Mouse (Mus musculus) midbrain, embryonic 16.5 days (tissue): ENCODE measurements around the gene Siva1. TPM values are rescaled to one million over a fixed set of nuclear protein-coding genes. Genes with fewer than 3 reads are reported as not detected.

ENCODE experiments used
- ATAC-seq: fragments of 200-750 bp; cut with Nextera tagmentation; 2 replicates; pipeline ENCODE4 v1.8.0; 2017; ENCODE audit warnings: moderate TSS enrichment
- H3K27ac ChIP-seq: fragments of 300-500 bp; sonication (generic); 2 replicates; pipeline ENCODE4 v1.5.1; 2014; ENCODE audit warnings: mild to moderate bottlenecking, low read length, mixed read lengths
- H3K27me3 ChIP-seq: fragments of 300-500 bp; sonication (generic); 2 replicates; pipeline ENCODE4 v1.6.1; 2014; ENCODE audit warnings: low read depth, low read length, mixed read lengths; ENCODE audit not compliant: control insufficient read depth, insufficient read depth
- H3K36me3 ChIP-seq: fragments of 300-500 bp; sonication (generic); 2 replicates; pipeline ENCODE4 v1.6.1; 2014; ENCODE audit warnings: mild to moderate bottlenecking, low read length, moderate library complexity, mixed read lengths; ENCODE audit not compliant: control insufficient read depth, insufficient read depth
- H3K4me1 ChIP-seq: fragments of 300-500 bp; sonication (generic); 2 replicates; pipeline ENCODE4 v1.6.1; 2014; ENCODE audit warnings: mild to moderate bottlenecking, low read length, mixed read lengths; ENCODE audit not compliant: control insufficient read depth, insufficient read depth
- H3K4me2 ChIP-seq: fragments of 300-500 bp; sonication (generic); 2 replicates; pipeline ENCODE4 v1.6.1; 2014; ENCODE audit warnings: mild to moderate bottlenecking, low read length, mixed read lengths
- H3K4me3 ChIP-seq: fragments of 300-500 bp; sonication (generic); 2 replicates; pipeline ENCODE4 v1.5.1; 2014; ENCODE audit warnings: low read depth, mild to moderate bottlenecking, low read length, moderate library complexity, mixed read lengths
- H3K9ac ChIP-seq: fragments of 300-500 bp; sonication (generic); 2 replicates; pipeline ENCODE4 v1.6.1; 2014; ENCODE audit warnings: low read depth, low read length, mixed read lengths
- H3K9me3 ChIP-seq: fragments of 300-500 bp; sonication (generic); replicated peaks from 2 replicates; pipeline ENCODE4 v1.6.1; 2014; ENCODE audit warnings: mild to moderate bottlenecking, low read length, mixed read lengths; ENCODE audit not compliant: control insufficient read depth, poor library complexity, severe bottlenecking
- WGBS: fragments of 180-500 bp; shearing (Covaris S2); extraction: QIAGEN DNeasy Blood & Tissue Kit; methylation state at CpG from one replicate; pipeline ENCODE4 v1.1.7; 2014; 5-methylcytosine and 5-hydroxymethylcytosine counted together
- polyA plus RNA-seq: library from polyadenylated mRNA; unstranded; fragments of >200 nt; fragmentation: Nextera tagmentation; extraction: Ambion mirVana; gene quantifications from 2 replicates; pipeline ENCODE4 v1.2.1, GENCODE M21; 2015

Siva1 gene
- polyA plus RNA-seq, 1 experiment from 2014 or later, result 41.7 TPM

DNA sequence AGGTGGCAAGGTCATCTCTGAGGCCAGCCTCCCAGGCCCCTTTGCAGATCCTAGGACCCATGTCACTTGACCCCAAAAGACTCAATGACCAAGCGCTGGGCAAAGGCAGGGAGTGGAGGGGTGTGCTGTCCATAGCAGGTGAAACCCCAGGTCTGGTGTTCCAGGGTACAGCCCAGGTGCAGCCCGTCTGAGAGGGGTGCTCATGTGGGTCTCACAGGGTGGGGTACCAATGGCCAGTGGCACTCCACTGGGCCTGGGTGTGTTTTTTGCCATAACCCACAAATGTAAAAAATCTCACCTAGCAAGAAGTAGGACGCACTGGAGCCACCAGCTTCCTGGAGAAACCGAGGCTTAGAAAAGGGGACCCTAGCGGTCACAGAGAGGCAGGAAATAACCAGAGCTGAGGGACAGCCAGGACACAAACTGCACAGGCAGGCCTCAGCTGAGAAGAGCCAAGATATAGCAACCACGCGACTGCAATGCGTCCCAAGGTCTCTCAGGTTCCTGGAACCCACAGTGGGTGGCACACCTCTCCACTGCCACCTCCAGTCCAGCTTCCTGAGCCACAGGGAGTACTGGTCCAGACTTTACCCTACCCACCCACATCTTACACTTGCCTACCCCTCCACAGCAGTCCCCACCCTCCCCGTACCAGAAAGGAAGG lies 21.5 kb downstream of the Siva1 start:
- H3K9ac ChIP-seq, result peak overlapping the region; percentile 37
- peaks cover 19% of the 10 kb centered on the region; the same call in 1 of the 2 replicates for H3K36me3 ChIP-seq
- WGBS, result 90% methylated on average over 9 of the region's 9 CpGs
- peak overlapping the region; percentile 77 for H3K27ac ChIP-seq
- no peak for ATAC-seq
- no peak overlapping the region for H3K4me3 ChIP-seq
- no peaks in the 10 kb centered on the region for H3K9me3 ChIP-seq
- peak overlapping the region; percentile 19; the same call in 1 of the 2 replicates for H3K4me2 ChIP-seq
- peaks cover 39% of the 10 kb centered on the region for H3K4me1 ChIP-seq
- H3K27me3 ChIP-seq, result no peaks in the 10 kb centered on the region

DNA sequence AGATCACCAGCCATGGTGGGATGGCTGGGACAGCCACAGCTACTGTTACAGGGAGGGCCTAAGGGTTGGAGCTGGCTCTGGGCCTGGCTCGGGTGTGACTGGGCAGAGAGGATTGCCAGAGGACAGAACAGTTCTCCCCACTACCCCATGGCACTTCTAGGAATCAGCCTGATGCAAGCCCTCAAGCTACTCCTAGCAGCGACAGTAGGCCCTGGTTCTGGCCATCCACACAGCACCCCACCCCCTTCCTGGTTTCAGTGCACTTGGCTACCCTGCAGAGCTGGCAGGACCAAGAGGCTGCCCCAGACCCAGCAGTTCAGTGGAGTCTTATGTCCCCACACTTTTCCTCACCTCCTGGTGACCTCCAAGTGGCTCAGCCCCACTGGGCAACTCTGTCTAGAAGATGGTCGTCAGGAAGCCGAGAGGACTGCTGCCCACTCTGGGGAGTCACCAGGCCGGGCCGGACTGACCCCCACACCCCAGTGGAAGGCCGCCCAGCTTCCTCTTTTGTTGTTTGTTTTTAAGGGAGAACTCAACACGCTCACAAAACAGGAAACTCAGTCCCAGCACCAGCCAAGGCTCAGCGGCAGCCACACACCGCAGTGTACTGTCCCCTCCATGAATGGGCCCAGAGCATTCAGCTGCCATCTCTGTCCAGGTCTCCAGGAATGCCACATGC lies 23.3 kb downstream of the Siva1 start:
- no peak for ATAC-seq
- no peak overlapping the region for H3K27ac ChIP-seq
- H3K4me3 ChIP-seq, result no peak overlapping the region
- peaks cover 48% of the 10 kb centered on the region for H3K4me1 ChIP-seq
- no peak overlapping the region for H3K9ac ChIP-seq
- no peak overlapping the region for H3K4me2 ChIP-seq
- 81% methylated on average over 10 of the region's 10 CpGs for WGBS
- no peaks in the 10 kb centered on the region for H3K9me3 ChIP-seq
- H3K27me3 ChIP-seq, result no peaks in the 10 kb centered on the region
- peaks cover 12% of the 10 kb centered on the region; the same call in 1 of the 2 replicates for H3K36me3 ChIP-seq

DNA sequence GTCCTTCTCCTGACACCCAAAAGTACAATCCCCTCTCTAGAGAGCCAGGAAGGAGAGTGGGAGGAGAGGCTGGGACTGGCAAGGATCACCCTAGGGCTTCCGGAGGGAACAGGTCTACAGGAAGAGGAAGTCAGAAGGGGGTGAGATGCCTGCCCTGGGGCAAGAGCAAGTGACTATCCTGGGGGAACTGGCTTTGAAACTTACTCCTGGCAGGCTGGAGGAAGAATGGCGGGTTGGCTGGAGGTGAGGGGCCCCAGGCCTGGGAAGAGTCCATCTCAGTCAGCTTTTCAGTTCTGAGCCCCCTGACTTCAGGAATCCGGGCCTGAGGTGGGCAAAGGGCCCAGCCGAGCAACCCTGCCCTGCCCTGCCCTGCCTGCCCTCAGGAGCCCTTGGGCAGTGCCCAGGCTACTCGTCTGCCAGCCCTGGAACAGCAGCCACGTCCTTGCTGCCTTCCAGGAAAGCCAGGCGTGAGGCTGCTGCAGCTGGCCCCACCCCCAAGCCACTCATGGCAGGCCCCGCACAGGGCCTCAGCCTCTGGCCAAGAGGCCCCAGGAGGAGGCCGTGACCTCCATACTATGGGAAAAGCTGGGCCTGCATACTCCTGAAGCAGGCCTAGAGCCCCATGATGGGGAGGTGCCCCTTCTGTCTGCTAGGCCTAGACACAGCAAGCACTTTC lies 26.4 kb downstream of the Siva1 start:
- ATAC-seq, result no peak
- Histone ChIP-seq H3K9ac (no peak overlapping the region), H3K4me3 (no peak overlapping the region), H3K27ac (no peak overlapping the region), H3K9me3 (no peaks in the 10 kb centered on the region), H3K36me3 (peaks cover 12% of the 10 kb centered on the region; the same call in 1 of the 2 replicates), H3K4me2 (no peak overlapping the region), H3K4me1 (peaks cover 32% of the 10 kb centered on the region), H3K27me3 (no peaks in the 10 kb centered on the region)
- 49% methylated on average over 9 of the region's 9 CpGs for WGBS

DNA sequence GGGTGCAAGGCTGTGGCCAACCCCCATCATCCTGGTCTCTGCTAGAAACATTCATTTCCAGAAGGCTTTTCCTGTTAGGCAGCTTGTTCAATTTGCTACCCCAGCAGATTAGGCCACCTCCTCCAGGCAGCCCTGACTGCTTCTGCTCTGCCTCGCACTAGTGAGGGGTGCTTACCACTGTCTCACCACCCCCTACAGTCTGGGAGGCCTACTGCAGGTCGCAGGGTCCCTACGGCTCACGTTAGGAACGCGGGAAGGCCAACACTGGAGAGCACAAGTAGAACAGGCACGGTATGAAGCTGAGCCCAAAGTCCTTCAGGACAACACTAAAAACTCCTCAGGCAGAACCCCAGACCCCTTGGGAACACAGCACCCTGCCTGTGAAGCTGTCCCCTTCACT lies 27.4 kb downstream of the Siva1 start:
- no peak for ATAC-seq
- Histone ChIP-seq H3K4me3 (no peak overlapping the region; the same call in 1 of the 2 replicates), H3K27me3 (no peaks in the 10 kb centered on the region), H3K4me2 (peak overlapping the region; percentile 92), H3K4me1 (peaks cover 29% of the 10 kb centered on the region), H3K36me3 (peaks cover 12% of the 10 kb centered on the region; the same call in 1 of the 2 replicates), H3K9ac (peak overlapping the region; percentile 96; the same call in 1 of the 2 replicates), H3K9me3 (no peaks in the 10 kb centered on the region), H3K27ac (no peak overlapping the region)
- 78% methylated on average over 7 of the region's 7 CpGs for WGBS

DNA sequence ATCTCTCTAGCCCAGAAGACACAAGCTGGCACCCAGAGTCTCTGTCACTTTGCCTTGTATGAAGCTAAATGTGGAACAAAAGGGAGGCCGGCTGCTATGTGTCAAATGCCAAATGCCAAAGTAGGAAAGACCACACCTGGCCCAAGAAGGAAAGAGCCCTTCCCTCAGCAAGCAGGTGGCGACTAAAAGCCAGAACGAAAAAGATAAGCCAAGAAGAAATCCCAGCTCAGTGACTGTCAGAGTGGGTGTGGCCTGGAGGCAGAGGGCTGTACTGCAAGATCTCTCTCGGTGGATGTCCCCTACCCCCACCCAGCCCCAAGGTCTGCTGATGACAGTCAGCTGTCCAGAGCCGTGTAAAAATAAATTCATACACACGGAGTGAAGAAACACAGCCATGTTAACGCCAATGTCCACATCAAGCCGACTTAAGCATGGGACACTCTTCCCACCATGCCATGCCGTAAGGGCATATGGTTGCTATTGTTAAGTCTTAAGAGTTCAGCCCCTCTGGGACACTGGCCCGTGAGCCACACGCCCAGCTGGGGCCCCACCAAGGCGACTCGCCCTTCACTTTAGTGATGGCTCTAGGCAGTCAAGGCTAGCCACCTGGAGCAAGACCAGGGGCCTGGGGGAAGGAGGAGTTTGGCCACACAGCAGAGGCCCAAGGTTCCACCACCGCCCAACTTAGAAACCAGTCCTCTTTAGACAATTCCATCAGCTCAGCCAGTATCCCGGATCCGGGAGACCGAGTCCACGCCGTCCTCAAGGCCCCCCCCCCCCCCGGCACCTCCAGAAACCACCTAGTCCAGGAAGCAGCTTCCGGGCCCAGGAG lies 28.5 kb downstream of the Siva1 start:
- H3K36me3 ChIP-seq, result peaks cover 12% of the 10 kb centered on the region; the same call in 1 of the 2 replicates
- peaks cover 6% of the 10 kb centered on the region for H3K27me3 ChIP-seq
- peaks cover 29% of the 10 kb centered on the region for H3K4me1 ChIP-seq
- no peaks in the 10 kb centered on the region for H3K9me3 ChIP-seq
- H3K4me2 ChIP-seq, result peak overlapping the region; percentile 92
- H3K9ac ChIP-seq, result peak overlapping the region; percentile 96
- WGBS, result 4% methylated on average over 21 of the region's 21 CpGs
- ATAC-seq, result no peak
- H3K4me3 ChIP-seq, result peak overlapping the region; percentile 97
- H3K27ac ChIP-seq, result peak overlapping the region; percentile 91

DNA sequence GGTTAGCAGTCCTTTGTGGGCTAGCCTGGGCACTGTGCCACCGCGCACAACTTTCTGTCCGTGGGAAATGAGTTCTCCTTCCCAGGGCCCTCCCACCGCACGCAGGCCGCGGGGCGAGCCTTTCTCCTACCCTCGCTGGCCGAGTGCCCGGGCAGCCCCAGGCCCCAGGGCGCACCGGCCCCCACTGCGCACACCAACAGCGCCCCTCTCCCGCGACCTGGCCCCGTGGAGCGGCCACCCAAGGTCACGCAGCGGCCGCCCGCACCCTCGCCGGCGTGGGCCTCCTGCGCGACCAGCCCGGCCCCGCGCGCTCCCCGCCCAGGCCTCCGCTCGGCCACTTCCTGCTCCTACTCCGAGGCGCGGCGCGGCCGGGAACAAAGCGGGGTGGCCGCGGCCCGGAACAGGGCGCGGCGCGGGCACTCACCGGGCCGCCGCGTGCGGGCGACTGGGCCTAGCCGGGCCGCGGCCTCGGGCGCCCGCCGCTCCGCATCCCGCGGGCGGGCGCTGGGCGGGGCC lies 29.2 kb downstream of the Siva1 start:
- Histone ChIP-seq H3K9ac (peak overlapping the region; percentile 96), H3K27me3 (peaks cover 10% of the 10 kb centered on the region), H3K4me2 (peak overlapping the region; percentile 92), H3K36me3 (peaks cover 7% of the 10 kb centered on the region; the same call in 1 of the 2 replicates), H3K9me3 (no peaks in the 10 kb centered on the region), H3K27ac (peak overlapping the region; percentile 91), H3K4me3 (peak overlapping the region; percentile 97), H3K4me1 (peaks cover 30% of the 10 kb centered on the region)
- ATAC-seq, result peak; percentile 23
- WGBS, result under 1% methylated on average over 48 of the region's 68 CpGs

DNA sequence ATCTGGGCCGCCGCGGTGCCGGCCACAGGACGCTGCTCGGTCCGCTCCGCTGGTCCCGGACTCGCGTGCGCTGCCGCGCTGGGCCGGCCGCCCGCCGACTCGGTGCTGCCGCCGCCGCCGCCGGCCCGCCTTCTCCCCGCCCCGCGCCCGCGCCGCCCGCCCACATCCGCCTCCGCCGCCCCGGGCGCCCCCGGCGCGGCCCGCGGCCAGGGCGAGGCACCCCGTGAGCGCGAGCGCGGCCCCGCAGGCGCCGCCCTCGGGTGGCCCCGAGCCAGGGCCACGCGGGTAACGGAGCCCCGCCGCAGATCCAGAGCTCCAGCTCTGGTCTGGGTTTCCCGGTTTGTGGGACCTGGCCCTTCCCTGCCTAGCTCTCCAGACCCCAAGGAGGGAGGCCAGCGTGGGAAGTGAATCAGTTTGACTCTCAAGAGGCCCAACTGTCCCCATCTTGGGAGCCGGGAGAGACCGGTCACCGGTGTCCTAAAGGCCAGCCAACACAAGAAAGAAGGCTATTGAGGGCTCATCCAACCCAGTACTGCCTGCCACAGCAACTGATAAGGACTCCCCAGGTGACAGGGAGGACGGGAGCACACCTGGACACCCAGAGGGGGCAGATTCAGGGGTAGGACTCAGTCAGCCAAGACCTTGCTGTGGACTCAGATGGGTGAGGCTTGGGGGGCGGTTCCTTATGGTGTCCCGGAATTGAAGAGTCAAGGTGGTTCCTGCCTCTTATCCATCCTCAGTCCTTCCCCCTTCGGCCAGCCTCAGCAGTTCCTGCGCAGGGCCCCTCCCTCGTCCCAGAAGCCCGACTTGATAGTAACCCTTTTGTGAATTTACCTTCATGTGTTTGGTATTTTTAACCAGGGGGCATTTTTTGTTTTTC lies 29.9 kb downstream of the Siva1 start, which contains the start of gene Akt1:
Akt1 (minus strand) TSS at position 753 of the 880 bp plus-strand sequence.
- Histone ChIP-seq H3K9ac (peak within 1 kb of the TSS; percentile 96), H3K36me3 (no peaks in the 10 kb centered on the region; the same call in 1 of the 2 replicates), H3K27ac (peak within 1 kb of the TSS; percentile 91), H3K4me1 (peaks cover 37% of the 10 kb centered on the region), H3K9me3 (no peaks in the 10 kb centered on the region), H3K4me2 (peak within 1 kb of the TSS; percentile 92), H3K27me3 (peaks cover 10% of the 10 kb centered on the region), H3K4me3 (peak within 1 kb of the TSS; percentile 97)
- under 1% methylated on average over 39 of the region's 70 CpGs for WGBS
- peak; percentile 20 for ATAC-seq
